Mouse (Mus musculus): ENCODE data around the gene Serpinf2.

Serpinf2 gene

DNA sequence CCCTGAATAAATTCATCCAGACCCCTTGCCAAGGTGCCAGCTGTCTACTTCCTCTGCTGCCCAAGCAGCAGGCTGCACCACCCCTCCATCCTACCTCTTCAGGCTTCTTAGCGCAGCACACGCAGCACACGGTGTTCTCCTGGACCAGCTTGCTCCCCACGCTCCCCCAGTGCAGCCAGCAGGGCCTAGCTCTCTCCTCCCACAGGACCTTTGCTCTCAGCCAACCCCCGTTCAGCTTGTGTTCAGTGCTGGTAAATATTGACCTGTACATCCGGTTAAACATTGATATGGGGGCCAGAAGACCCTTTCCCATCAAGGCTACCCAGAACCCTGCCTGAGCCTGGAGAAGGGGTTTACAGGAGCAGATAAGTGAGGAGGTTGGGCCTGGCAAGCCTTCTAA lies at the start of gene Serpinf2:
TSS of gene Serpinf2 (minus strand) at position 229 of the 400 bp plus-strand sequence.
- no peak for DNase-seq (ENCODE audit: low read depth, low spot score)

DNA sequence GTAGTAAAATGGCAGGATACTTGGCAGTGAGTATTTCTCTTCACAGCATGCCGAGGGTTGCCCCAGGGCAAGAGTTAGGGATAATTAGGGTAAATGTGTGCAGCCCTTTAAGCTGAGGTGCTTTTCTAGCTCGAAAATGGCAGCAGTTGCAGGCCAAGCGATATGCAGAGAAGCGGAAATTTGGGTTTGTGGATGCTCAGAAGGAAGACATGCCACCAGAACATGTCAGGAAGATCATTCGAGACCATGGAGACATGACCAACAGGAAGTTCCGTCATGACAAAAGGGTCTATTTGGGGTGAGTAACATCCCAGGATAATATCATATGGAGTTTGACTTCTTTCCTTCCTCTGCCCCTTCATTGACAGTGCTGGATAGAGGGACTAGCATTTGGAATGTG lies 48.1 kb upstream of the Serpinf2 start:
- no peak for DNase-seq (ENCODE audit: low read depth, low spot score)

DNA sequence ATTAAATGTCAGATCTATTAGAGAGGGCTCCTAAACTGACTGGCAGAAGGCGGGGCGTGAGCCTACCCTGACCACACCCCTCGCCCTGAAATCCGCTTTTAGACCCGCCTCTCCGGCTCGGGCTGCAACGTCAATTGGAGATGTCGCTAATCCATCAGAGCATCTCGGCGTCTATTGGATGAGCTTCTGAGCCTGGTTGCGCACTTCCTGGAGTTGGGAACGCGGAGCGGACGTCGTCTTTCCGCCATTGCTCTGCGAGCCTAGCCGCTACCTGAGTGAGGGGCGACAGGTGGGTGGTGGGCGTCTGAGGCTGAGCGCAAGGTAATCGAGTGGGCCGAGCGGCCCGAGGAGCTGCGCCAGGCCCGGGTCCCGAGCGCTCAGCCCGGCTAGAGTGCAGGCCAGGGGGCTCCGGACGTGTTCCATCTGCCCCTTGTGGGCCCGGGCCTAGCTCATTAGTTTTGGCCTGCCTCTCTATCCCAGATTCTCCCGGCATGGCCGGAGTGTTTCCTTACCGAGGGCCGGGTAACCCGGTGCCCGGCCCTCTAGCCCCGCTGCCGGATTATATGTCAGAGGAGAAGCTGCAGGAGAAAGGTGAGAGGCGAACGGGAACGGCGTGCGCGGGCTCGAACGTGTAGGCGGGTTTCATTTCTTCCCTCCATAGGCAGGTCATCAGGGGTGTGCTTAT lies 47.4 kb upstream of the Serpinf2 start, which contains the start of gene Prpf8:
TSS of gene Prpf8 (plus strand) at position 216 of the 685 bp plus-strand sequence.
- peak; percentile 99 for DNase-seq (ENCODE audit: low read depth, low spot score)

DNA sequence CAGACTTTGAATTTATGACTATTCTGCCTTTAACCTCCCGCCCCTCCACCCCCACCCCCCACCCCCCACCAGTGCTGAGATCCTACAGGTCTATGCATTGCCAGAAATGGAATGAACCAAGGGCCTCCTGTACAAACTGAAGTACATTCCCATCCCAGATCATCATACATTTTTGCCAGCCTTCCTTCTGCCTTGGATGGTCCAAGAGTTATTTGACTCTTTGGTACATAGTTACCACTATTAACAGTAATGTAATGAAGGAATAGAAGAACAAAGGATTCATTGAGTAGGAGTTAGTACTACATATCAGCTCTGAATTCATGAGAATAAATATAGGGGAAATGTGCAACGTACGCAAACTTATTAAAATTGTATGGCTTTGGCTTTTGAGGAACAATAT lies 46.8 kb upstream of the Serpinf2 start:
- DNase-seq (ENCODE audit: low read depth, low spot score) = no peak

DNA sequence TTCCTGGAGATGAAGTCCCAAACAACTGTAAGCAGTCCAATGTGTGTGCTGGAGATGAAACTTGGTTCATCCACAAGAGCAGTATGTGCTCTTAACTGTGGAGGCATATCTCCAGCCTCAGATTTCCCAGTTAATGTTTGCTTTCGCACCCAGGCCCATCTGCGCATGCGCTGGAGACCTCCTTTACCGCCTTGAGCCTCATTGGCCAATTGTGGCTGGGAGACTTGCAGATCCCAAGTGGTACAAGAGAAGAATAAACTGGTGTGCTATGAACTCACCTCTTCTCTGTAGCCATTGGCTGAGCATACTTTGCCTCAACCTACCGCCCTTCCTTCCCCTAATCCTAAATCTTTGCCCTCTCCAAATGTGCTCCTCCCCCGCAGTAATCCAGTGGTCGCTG lies 34.0 kb upstream of the Serpinf2 start:
- no peak for DNase-seq (ENCODE audit: low read depth, low spot score)

DNA sequence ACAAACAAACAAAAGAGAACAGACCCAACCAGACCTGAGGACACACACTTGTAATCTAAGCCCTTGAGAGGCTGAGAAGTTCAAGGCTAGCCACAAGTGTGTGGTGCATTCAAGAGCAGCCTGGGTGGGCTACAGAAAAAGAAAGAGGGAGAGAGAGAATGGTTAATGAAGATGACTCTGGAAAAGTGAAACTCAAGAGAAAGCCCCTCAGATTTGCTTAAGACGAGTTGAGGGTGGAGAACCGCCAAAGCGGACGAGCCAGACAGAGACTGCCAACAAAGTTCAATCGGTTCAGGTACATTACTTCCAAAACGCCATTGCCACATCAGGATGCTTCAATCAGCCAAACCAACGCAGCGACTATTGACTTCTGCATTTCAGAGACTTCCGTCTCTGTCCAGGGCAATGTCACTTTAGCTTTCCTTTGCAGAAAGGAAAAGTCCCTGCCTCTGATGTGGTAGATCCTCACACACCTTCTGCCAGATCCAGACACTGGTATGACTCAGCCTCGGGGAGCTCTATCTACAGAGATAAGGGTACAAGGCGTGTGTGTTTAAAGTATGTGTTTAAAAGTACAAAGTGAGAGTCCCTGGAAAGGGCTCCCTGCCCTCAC lies 33.2 kb upstream of the Serpinf2 start:
- DNase-seq (ENCODE audit: low read depth, low spot score) = no peak

DNA sequence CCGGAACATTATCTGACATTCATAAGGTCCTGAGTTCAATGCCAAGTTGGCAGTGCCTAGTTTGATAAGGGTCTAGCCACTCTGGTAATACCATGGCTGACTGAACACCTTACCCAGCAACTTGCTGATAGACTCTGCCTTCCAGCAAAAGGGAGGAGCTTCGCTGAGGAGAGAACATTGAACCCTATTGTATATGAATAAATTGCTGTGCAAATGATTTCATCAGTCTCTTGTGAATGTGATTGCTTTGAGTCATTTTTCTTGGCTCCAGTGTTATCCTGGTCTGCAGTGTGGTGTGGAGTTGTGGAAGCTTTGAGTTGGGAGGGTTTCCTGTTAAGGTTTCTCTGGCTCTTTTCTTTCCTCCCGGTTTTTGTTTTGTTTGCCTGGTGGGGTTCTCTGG lies 31.3 kb upstream of the Serpinf2 start:
- DNase-seq (ENCODE audit: low read depth, low spot score) = no peak

DNA sequence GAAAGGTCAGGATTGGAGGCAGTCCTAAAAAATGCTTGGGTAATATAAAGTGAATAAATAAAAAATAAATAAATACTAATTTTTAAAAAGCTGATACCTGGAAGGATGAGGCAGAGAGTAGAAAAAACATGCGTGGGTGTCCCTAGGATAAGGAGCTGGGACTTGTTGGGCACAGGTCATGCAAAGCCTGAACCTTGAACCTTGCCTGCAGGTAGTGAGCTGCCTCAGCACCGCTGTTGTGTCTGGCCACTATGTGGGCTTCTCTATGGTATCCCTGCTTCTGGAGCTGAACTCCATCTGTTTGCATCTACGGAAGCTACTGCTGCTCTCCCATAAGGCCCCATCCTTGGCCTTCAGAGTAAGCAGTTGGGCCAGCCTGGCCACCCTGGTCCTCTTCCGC lies 29.9 kb upstream of the Serpinf2 start:
- DNase-seq (ENCODE audit: low read depth, low spot score) = no peak

DNA sequence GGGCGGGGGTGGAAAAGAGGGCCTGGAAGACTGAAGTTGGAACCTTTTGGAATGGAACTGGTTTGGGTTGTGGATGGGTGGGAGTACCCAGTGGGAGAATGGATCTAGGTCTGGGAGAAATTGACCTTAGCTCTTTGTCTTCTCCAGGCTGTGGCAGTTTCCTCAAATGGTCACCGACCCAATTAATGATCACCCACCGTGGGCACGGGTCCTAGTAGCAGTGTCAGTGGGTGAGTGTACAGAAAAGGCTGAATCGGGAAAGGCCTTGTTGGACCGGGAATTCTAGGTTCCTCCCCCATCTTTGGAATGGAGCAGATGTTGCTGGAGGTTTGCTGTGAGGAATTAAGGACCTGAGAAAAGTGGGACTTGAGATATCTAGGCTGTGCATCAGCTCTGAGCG lies 29.0 kb upstream of the Serpinf2 start:
- DNase-seq (ENCODE audit: low read depth, low spot score) = peak; percentile 34

DNA sequence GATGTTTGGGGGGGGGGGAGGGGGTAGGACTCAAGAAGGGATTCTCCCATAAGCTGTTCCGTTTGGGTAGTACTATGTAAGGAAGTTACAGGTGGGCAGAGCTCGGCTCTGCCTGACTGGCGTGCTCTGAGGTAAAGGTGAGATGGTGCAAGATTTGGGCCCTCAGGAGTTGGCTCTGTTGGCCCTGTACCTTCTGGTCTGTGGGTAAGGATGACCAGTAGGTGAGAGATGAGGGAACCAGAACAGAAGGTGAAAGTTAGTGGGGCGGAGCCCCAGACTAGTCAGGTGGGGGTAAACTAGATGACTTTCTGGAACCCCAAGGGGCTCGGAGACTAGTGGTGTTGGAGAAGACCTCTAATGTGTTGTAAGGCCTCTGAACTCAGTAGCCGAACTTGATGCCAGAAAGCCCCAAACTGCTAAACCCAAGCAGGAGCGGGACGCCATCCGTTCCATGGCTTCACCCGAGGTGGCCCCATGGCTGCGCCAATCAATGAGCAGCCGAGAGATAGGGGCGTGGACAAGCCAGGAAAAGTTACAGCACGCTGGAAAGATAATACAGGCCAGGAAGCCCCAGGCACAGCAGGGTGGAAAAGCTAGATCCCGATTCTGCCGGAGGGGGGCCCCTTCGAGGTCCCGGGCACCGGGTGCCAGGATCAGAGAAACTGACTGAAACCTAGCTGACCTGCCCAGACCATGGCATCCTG lies 28.3 kb upstream of the Serpinf2 start:
- no peak for DNase-seq (ENCODE audit: low read depth, low spot score)

DNA sequence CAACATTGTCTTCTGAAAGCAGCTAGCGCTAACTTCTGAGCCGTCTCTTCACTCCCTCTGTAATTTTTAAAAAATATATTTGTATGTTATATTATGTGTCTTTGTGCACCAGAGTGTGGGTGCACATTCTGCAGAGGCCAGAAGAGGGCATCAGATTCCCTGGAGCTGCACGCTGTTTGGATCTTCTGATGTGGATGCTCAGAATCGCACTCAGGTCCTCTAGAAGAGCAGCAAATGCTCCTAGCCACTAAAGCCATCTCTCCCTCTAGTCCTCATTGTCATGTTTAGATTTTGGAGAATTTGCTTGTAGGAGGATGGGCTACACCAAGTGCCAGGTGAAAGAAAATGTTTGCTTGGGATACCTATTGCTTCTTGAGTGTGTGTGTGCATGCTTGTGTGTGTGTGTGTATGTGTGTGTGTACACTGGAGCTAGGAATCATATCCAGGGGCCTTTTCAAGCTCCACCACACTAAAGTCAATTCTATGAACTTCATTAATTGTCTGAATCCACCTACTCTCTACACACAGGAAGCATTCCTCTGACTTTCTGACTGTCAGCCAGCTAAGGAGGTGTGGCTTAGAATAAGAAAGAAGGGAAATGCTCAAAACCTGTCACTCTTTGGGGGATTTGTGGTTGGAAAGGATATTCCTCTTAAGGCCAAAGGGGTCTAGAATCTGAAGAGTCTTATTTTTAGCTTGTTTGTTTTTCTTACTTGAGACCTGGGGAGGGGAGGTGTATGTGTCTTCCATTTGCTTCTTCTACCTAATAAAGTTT lies 27.5 kb upstream of the Serpinf2 start:
- no peak for DNase-seq (ENCODE audit: low read depth, low spot score)

DNA sequence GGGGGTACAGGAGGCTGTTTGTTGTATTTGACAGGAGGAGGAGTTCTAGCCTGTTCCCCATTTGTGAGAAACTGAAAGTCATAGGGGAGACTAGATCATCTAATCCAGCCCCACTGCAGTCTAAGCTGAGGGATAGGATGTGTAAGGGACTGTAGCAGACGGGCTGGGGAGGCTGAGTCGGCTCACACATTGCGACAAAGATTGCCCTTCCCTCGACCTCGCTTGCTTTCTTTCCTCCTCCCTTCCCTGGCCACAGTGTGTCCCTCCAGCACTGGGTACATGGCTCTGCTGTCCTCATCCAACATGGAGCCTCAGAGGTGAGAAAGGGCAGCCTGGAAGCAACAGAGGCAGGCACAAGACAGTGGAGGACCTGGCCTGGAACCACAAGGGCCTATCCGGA lies 25.7 kb upstream of the Serpinf2 start:
- no peak for DNase-seq (ENCODE audit: low read depth, low spot score)

DNA sequence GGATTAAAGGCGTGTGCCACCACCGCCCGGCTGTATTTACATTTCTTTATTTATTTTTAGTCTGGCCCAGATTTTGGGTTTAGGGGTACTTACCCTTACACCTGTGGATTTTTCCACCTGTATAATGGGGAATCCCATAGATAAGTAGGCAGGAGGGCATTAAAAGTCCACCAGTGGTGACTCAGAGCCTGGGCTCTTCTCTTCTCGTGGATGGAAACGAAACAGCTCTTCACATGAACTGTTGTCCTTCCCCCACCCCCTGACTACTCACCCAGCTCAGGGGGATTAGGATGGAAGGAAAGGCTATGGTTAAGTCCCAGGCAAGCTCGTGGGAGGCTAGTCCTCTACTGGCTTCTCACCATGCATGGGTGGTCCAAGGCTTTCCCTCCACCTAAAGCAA lies 25.0 kb upstream of the Serpinf2 start:
- DNase-seq (ENCODE audit: low read depth, low spot score) = no peak

DNA sequence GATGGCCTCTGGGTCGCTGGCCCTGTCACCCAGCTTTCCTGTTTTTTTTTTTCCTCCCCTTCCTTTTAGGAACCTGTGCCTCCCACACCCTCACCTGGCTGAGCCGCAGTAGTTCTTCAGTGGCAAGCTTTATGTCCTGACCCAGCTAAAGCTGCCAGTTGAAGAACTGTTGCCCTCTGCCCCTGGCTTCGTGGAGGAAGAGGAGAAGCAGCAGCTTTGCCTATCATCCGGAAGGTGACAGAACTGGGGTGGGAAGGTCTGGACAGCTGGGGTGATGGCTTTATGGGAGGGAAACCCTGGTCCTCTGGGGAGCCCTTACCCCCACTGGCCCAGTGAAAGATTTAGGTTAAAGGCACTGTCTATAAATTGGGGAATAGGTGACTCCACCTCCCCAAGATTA lies 24.2 kb upstream of the Serpinf2 start:
- no peak for DNase-seq (ENCODE audit: low read depth, low spot score)

DNA sequence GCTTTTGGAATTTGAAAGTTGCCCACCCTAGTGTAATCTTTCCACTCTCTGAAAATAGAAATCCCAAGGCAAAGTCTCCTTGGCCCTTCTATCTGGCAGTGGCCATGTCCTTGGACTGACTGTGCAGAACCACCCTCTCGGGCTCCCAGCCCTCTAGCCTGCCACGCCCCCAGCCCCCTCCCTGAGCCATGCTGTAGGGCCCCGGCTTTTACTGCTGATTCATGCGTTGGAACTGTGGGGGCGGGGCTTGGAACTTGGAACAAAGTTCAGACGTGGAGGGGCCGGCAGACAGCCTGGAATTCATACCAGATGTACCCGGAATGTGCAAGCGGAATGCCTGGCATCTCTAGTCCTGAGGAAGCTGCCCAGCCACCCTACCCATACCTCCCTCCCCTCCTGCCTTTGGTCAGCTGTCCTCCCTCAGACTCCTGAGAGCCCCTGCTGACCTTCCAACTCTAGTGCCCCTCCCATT lies 23.5 kb upstream of the Serpinf2 start:
- DNase-seq (ENCODE audit: low read depth, low spot score) = peak; percentile 59

DNA sequence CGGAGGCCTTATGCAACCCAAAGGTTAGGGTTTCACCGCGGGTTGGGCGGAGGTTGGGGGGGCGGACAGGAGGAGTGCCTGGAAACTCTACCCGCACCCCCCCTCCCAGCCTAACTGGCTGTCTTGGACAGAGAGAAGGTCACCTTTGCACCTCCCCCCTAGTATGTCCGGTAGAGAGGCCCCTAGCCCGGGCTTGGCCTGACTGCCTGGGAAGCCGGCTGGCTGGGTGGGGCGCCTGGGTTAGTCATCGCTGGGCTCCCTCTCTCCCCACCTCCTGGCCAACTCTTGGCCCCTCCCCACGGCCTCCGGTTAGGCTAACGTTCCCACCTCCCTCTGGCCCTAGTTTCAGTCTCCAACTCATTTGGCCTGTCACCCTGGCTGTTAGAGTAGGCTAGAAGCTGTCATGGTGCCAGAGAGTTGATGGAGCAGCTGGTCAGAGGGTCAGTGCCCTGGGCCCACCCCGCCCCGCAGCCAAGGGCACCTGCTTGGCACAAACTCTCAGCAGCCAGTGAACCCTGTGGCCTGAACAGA lies 22.9 kb upstream of the Serpinf2 start:
- peak; percentile 47 for DNase-seq (ENCODE audit: low read depth, low spot score)

DNA sequence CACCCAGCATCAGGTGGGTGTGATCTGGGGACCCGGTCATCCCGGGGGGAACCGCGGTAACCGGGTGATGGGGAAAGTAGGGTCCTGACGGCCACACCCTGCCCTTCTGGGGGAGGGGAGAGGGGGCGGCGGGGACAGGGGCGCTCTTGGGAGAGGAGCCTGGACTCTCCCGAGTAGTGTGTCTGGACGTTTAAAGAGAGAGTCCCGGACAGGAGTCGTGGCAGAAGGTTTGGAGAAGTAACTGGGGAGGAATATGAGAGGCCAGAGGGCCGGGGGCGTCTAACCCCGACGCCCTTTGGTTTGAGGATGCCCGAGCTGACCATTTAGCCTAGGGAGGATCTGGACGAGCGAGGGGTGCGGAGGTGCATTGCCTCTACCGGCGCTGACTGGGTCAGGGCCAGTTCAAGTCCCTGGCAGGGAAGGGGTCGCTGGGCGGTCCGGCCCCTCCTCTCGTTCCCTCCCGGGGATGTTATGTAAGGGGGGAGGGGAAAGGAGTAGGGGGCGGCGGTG lies 22.4 kb upstream of the Serpinf2 start:
- DNase-seq (ENCODE audit: low read depth, low spot score) = no peak

DNA sequence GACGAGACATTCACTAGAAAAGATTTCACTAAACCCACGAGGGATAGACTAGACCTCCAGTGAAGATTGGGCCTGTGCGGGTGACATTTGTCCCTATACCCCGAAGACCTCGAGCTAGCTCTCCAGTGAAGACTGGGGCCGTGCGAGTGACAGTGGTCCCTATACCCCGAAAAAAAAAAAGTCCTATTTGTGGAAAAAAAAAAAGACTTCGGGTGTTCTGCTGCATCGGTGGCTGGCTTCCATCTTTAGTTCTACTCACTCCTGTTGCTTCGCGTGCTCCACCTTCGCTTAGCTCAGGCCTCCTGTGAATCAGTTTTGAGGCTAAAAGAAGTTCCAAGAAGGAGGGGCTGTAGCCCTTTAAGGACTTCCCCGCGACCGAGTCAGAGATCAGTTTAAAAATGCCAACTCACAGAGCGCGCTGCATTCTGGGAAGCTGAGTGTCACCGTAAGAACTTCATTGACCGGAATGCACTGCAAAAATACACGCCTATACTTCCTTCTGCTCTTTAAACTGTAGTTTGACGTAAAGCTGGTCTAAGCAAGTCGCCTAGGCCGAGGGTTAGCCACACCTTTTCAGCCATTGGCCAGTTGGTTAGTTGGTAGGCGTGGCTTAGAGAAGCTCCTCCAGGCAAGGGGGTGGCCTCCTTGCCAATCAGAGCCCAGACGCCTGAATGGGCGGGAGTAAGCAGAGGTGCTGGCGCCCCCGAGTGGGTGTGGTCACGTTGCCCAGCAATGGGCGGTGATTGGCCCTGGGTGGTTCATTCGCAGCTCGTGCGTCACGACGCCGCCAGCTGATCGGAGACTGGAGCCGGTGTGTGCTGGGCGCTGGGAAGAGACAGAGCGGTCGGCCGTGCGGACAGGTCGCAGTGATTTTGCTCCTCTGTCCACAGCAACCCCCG lies 21.7 kb upstream of the Serpinf2 start, which contains the start of gene Tlcd2:
TSS of gene Tlcd2 (plus strand) at position 872 of the 899 bp plus-strand sequence.
- peak; percentile 100 for DNase-seq (ENCODE audit: low read depth, low spot score)

DNA sequence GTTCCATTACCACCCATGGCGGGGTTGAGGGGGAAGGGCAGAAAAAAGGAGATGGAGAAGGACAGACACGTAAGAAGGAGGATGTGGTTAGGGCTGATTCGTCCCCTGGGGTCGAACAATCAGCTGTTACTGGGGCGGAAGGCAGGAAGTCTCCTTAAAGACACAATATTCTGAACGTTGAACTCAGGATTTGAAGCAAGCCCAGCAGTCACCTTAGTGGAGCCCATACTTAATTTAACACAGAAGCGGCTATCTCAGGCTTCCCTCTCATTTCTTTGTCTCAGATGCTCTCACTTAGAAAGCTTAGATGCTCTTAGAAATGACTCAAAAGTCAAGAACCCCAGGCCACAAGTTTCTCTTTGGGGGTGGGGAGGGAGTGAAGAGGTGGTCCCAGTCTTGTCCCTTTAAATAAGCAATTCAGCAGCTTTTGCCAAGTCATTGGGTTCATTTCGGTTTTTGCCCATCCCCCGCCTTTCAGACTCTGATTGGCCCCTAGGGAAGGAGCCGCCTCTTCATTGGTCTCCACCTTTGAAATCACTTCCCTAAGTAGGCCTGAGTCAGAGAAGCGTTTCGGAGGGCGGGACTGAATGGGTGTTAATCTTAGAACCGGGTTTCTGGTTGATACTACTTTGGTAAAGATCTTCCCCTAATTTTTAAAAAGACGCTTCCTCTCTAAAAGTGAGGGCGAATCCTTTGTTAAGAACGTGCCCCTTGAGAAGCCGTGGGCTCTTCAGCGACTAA lies 20.9 kb upstream of the Serpinf2 start:
- peak; percentile 98 for DNase-seq (ENCODE audit: low read depth, low spot score)

DNA sequence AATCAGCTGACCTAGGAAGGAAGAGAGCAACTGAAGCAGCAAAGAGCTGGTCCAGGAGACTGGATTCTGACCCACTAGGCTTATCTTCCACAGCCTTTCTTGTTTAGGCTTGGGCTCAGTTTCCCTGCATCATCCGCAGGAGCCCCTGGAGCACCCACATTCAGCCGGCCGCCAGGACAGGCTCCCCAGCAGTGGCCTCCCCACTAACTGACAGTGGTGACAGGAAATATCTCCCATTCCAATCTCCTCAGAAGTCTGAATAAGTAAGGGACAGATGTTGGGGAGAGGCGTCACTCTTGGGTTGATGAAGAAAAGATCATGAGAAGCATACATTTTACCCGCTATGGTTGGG lies 20.3 kb upstream of the Serpinf2 start:
- no peak for DNase-seq (ENCODE audit: low read depth, low spot score)

Data from brain, adult 2 months (tissue).